Mouse (Mus musculus) CH12.LX (cell line): ENCODE data around the gene Ran.

Experiments
- CTCF ChIP-seq, 2 experiments: IDR thresholded peaks in 1 of 2; conservative IDR thresholded peaks in 1 of 2; 2 replicates each; pipeline ENCODE4 v1.5.1; 2011 to 2012; ENCODE audit warnings: low read depth in 2 of 2, low read length in 2 of 2, improper control_type of control experiment in 1 of 2, inconsistent platforms in 1 of 2, mild to moderate bottlenecking in 1 of 2, moderate library complexity in 1 of 2
- E2F4 ChIP-seq: IDR thresholded peaks from 2 replicates; pipeline ENCODE4 v1.6.1; 2011; ENCODE audit warnings: low read depth, low read length, improper control_type of control experiment; ENCODE audit not compliant: insufficient replicate concordance
- HCFC1 ChIP-seq: IDR thresholded peaks from 2 replicates; pipeline ENCODE4 v1.6.1; 2012; ENCODE audit warnings: low read depth, mild to moderate bottlenecking, inconsistent platforms, low read length, improper control_type of control experiment
- MAFK ChIP-seq: IDR thresholded peaks from 2 replicates; pipeline ENCODE4 v1.6.1; 2011; ENCODE audit warnings: low read length, improper control_type of control experiment; ENCODE audit not compliant: insufficient replicate concordance
- MEF2A ChIP-seq: IDR thresholded peaks from 2 replicates; pipeline ENCODE4 v1.6.1; 2014; ENCODE audit warnings: low read depth, mild to moderate bottlenecking, inconsistent platforms, low read length, improper control_type of control experiment, borderline replicate concordance
- PAX5 ChIP-seq: IDR thresholded peaks from 2 replicates; pipeline ENCODE4 v1.6.1; 2012; ENCODE audit warnings: low read length, inconsistent platforms, mixed read lengths
- POLR2A ChIP-seq: IDR thresholded peaks from 2 replicates; pipeline ENCODE4 v1.6.1; 2011; ENCODE audit warnings: low read depth, mild to moderate bottlenecking, improper control_type of control experiment, low read length
- TCF12 ChIP-seq: IDR thresholded peaks from 2 replicates; pipeline ENCODE4 v1.6.1; 2014; ENCODE audit warnings: low read depth, mild to moderate bottlenecking, inconsistent platforms, low read length, improper control_type of control experiment
- USF2 ChIP-seq: conservative IDR thresholded peaks from 2 replicates; pipeline ENCODE4 v1.6.1; 2011; ENCODE audit warnings: low read depth, low read length, improper control_type of control experiment
- ZC3H11A ChIP-seq: IDR thresholded peaks from 2 replicates; pipeline ENCODE4 v1.6.1; 2012; ENCODE audit warnings: low read depth, mild to moderate bottlenecking, inconsistent platforms, low read length, improper control_type of control experiment
- ZNF384 ChIP-seq: IDR thresholded peaks from 2 replicates; pipeline ENCODE4 v1.6.1; 2012; ENCODE audit warnings: low read depth, low read length, improper control_type of control experiment, inconsistent platforms

GRCm38 (mm10) chr5:129063037-129063791, 43.3 kb downstream of the Ran start:
- no peak for TF ChIP-seq USF2
- TF ChIP-seq CTCF (conservative IDR thresholded peaks at IDR 0.05 in 1 of 2, IDR thresholded peaks at IDR 0.05 in 1 of 2; ENCODE audit: low read depth in 2 of 2, low read length in 2 of 2), result peak in 1 of 2 experiments; percentile 57; a peak in 2 of 4 replicates
- TF ChIP-seq HCFC1, result no peak
- no peak for TF ChIP-seq POLR2A
- TF ChIP-seq E2F4, result no peak
- TF ChIP-seq ZNF384, result no peak
- TF ChIP-seq ZC3H11A, result no peak
- TF ChIP-seq TCF12, result no peak
- TF ChIP-seq MAFK, result no peak
- no peak for TF ChIP-seq MEF2A
- TF ChIP-seq PAX5, result no peak
